10 mouse cellular contexts compared by ENCODE assay signal in genomic region chr14:28508288-28509258, GRCm38 (mm10). TPM values are rescaled to one million over a fixed set of nuclear protein-coding genes. Genes with fewer than 3 reads are reported as not detected.
DNase-seq lines count a peak whose midpoint lies in the region; ATAC-seq and TF ChIP-seq lines count a peak whose summit lies in the region.
"Had no signal": no experiment of that assay in that cellular context is flagged by ENCODE, and none has a peak within 500 bp of the region (broad histone marks: within the 10 kb centered on the region; RNA-seq: fewer than 3 reads in every experiment).

No protein-coding gene starts in this region.

- no peaks in the 10 kb centered on the region for H3K9me3 ChIP-seq in heart, embryonic 14.5 days (ENCODE audit: control insufficient read depth, low read length)
- H3K9me3 ChIP-seq in heart, postnatal 0 days (replicated peaks; ENCODE audit: control insufficient read depth, low read length), result no peaks in the 10 kb centered on the region
- no peaks in the 10 kb centered on the region for H3K9me3 ChIP-seq in midbrain, embryonic 14.5 days (ENCODE audit: control insufficient read depth, low read length)
- H3K9me3 ChIP-seq: megakaryocyte, embryonic 14.5 days had no signal

- intact Hi-C loops in heart, adult 2 months (cut with DNase I), result loop anchor here (5.0 kb wide), 4 partner anchors 206 to 584 kb away; no protein-coding TSS in a partner anchor

- peak overlapping the region; percentile 50 to 82 for H3K4me3 ChIP-seq in heart, embryonic 14.5 days (ENCODE audit: control insufficient read depth in 1 of 2, insufficient read depth in 1 of 2, low read depth in 1 of 2, low read length in 2 of 2)
- H3K4me3 ChIP-seq in heart, adult 2 months, result no peak overlapping the region
- H3K4me3 ChIP-seq in brown adipose tissue, adult 24 weeks (ENCODE audit: insufficient read depth, low read depth, low read length), result peak overlapping the region; percentile 32; the same call in 1 of the 2 replicates
- H3K4me3 ChIP-seq in heart, postnatal 0 days (ENCODE audit: low read depth, low read length), result peak overlapping the region; percentile 56
- H3K4me3 ChIP-seq in midbrain, embryonic 14.5 days (replicated peaks; ENCODE audit: low read depth, low read length), result peak overlapping the region; percentile 57
- H3K4me3 ChIP-seq: megakaryocyte, embryonic 14.5 days had no signal

- WGBS in heart, embryonic 14.5 days, result 20% methylated on average over 27 of the region's 27 CpGs
- WGBS in heart, adult 2 months, result 54% methylated on average over 27 of the region's 27 CpGs
- 44% methylated on average over 27 of the region's 27 CpGs for WGBS in heart, postnatal 0 days
- 12% methylated on average over 27 of the region's 27 CpGs for WGBS in midbrain, embryonic 14.5 days

- no peak for DNase-seq in heart, adult 2 months
- DNase-seq in heart, postnatal 0 days (ENCODE audit: low spot score), result no peak
- peak; percentile 50 for DNase-seq in midbrain, embryonic 14.5 days
- DNase-seq in B cell, adult 2 months, result no peak
- DNase-seq in urinary bladder, adult 2 months (ENCODE audit: low spot score), result no peak
- DNase-seq in layer of hippocampus, postnatal 25 days (ENCODE audit: extremely low spot score in 1 of 2, low spot score in 1 of 2), result no peak

- H3K27ac ChIP-seq in heart, embryonic 14.5 days (replicated peaks in 1 of 2; ENCODE audit: control insufficient read depth in 1 of 2, insufficient read depth in 1 of 2, low read depth in 2 of 2, low read length in 2 of 2), result no peak overlapping the region
- H3K27ac ChIP-seq in heart, adult 2 months, result no peak overlapping the region
- no peak overlapping the region for H3K27ac ChIP-seq in brown adipose tissue, adult 24 weeks (replicated peaks; ENCODE audit: low read depth, low read length)
- no peak overlapping the region for H3K27ac ChIP-seq in heart, postnatal 0 days (ENCODE audit: low read depth)
- H3K27ac ChIP-seq in midbrain, embryonic 14.5 days (replicated peaks; ENCODE audit: low read depth, low read length), result 0 out of 2 replicates have a peak overlapping the region, but pooled peaks have one; percentile 4

- peak overlapping the region; percentile 93 for H3K9ac ChIP-seq in heart, embryonic 14.5 days (ENCODE audit: low read length)
- H3K9ac ChIP-seq in heart, adult 2 months (ENCODE audit: low read depth, low read length), result no peak overlapping the region
- H3K9ac ChIP-seq in heart, postnatal 0 days (replicated peaks; ENCODE audit: low read depth, low read length), result no peak overlapping the region
- peak overlapping the region; percentile 46 for H3K9ac ChIP-seq in midbrain, embryonic 14.5 days (replicated peaks; ENCODE audit: low read length)

- peaks cover 13% of the 10 kb centered on the region for H3K27me3 ChIP-seq in heart, embryonic 14.5 days (ENCODE audit: control insufficient read depth, insufficient read depth, low read length)
- H3K27me3 ChIP-seq in heart, adult 2 months (ENCODE audit: control insufficient read depth, insufficient read depth, low read length), result peaks cover under 1% of the 10 kb centered on the region
- peaks cover 74% of the 10 kb centered on the region for H3K27me3 ChIP-seq in heart, postnatal 0 days (ENCODE audit: control insufficient read depth, insufficient read depth, low read length)
- peaks cover 63% of the 10 kb centered on the region for H3K27me3 ChIP-seq in midbrain, embryonic 14.5 days (ENCODE audit: control insufficient read depth, insufficient read depth, low read length)

- H3K79me2 ChIP-seq in heart, adult 2 months (replicated peaks; ENCODE audit: control insufficient read depth, insufficient read depth, low read length), result no peaks in the 10 kb centered on the region

- peaks cover 13 to 28% of the 10 kb centered on the region in 2 experiments; a peak in 3 of 4 replicates for H3K4me1 ChIP-seq in heart, embryonic 14.5 days (ENCODE audit: control insufficient read depth in 2 of 2, insufficient read depth in 2 of 2, low read length in 2 of 2)
- no peaks in the 10 kb centered on the region; the same call in 1 of the 2 replicates for H3K4me1 ChIP-seq in heart, adult 2 months (ENCODE audit: control insufficient read depth, insufficient read depth, low read length)
- no peaks in the 10 kb centered on the region for H3K4me1 ChIP-seq in brown adipose tissue, adult 24 weeks (ENCODE audit: control insufficient read depth, insufficient read depth, insufficient read length, low read length)
- peaks cover 8% of the 10 kb centered on the region; the same call in 1 of the 2 replicates for H3K4me1 ChIP-seq in heart, postnatal 0 days (ENCODE audit: control insufficient read depth, insufficient read depth)
- peaks cover 40% of the 10 kb centered on the region for H3K4me1 ChIP-seq in midbrain, embryonic 14.5 days (ENCODE audit: control insufficient read depth, insufficient read depth, low read length)

- H3K36me3 ChIP-seq in heart, embryonic 14.5 days (ENCODE audit: control insufficient read depth, insufficient read depth, low read length), result peaks cover 16% of the 10 kb centered on the region
- no peaks in the 10 kb centered on the region for H3K36me3 ChIP-seq in heart, adult 2 months (ENCODE audit: control insufficient read depth, insufficient read depth, low read length)
- H3K36me3 ChIP-seq in heart, postnatal 0 days (replicated peaks; ENCODE audit: control insufficient read depth, insufficient read depth, low read length), result no peaks in the 10 kb centered on the region; the same call in 1 of the 2 replicates
- no peaks in the 10 kb centered on the region for H3K36me3 ChIP-seq in midbrain, embryonic 14.5 days (ENCODE audit: control insufficient read depth, insufficient read depth, low read length)

- no peak for ATAC-seq in heart, embryonic 14.5 days (ENCODE audit: insufficient number of reproducible peaks, insufficient read depth, low FRiP score, low read depth)
- ATAC-seq in heart, postnatal 0 days (ENCODE audit: insufficient read depth, low read depth), result no peak
- ATAC-seq in midbrain, embryonic 14.5 days (ENCODE audit: low FRiP score, low TSS enrichment), result no peak
- ATAC-seq: CD4-positive, CD25-positive, alpha-beta regulatory T cell, adult 4 months had no signal

- no peak for TF ChIP-seq POLR2A in heart, adult 2 months (IDR thresholded peaks at IDR 0.05; ENCODE audit: insufficient read depth, low read depth, low read length)

- no peak for TF ChIP-seq CTCF in heart, adult 2 months (IDR thresholded peaks at IDR 0.05)
- TF ChIP-seq CTCF in heart, postnatal 0 days (IDR thresholded peaks at IDR 0.05; ENCODE audit: low read depth), result no peak

- TF ChIP-seq EP300 in heart, adult 2 months (IDR thresholded peaks at IDR 0.05; ENCODE audit: insufficient read depth, low read depth, low read length), result no peak
- no peak for TF ChIP-seq EP300 in heart, postnatal 0 days (IDR thresholded peaks at IDR 0.05; ENCODE audit: low read depth)

- H3K4me2 ChIP-seq in heart, embryonic 14.5 days (ENCODE audit: low read length), result peak overlapping the region; percentile 97
- peak overlapping the region; percentile 87 for H3K4me2 ChIP-seq in heart, postnatal 0 days (ENCODE audit: low read depth, low read length)
- H3K4me2 ChIP-seq in midbrain, embryonic 14.5 days (ENCODE audit: low read length), result peak overlapping the region; percentile 94

RNA-seq across cellular contexts. Expression of gene Wnt5a, which starts 4.0 kb away (rescaled TPM):
- polyA plus RNA-seq in heart, embryonic 14.5 days (2014; fragmentation: Nextera tagmentation; extraction: Ambion mirVana), result 15.3 and 17.7 TPM in 2 replicates
- 10 to 100 TPM; 13.8 to 15.5 TPM for total RNA-seq in heart, adult 2 months (2021)
- polyA plus RNA-seq in heart, adult 2 months (2012; rRNA removed), result 5.0 and 9.7 TPM in 2 replicates
- polyA plus RNA-seq in brown adipose tissue, adult 24 weeks (2012; ENCODE audit: insufficient read depth, insufficient read length, missing spikeins), result 6.4 and 10.7 TPM in 2 replicates
- 3.3 and 4.2 TPM in 2 replicates for total RNA-seq in heart, postnatal 0 days (2014; rRNA removed; ENCODE audit: low replicate concordance)
- 3.9 and 4.3 TPM in 2 replicates for polyA plus RNA-seq in heart, postnatal 0 days (2015; fragmentation: Nextera tagmentation; extraction: Ambion mirVana)
- 12.1 and 17.3 TPM in 2 replicates for polyA plus RNA-seq in midbrain, embryonic 14.5 days (2014; fragmentation: Nextera tagmentation; extraction: Ambion mirVana)
- 64.0 and 69.0 TPM in 2 replicates for polyA plus RNA-seq in urinary bladder, adult 2 months (2012; rRNA removed)
- total RNA-seq in layer of hippocampus, postnatal 25 days (2021), result 10 to 100 TPM in 1 of 2 experiments, 1 to 10 TPM in 1; 9.2 to 14.4 TPM
- polyA plus RNA-seq: CD4-positive, CD25-positive, alpha-beta regulatory T cell, adult 4 months had no signal

Comparison
In these comparisons a context has a peak if more than half of its experiments do, and no peak if none do; other contexts are left out.
1. H3K9ac ChIP-seq: peak in heart, embryonic 14.5 days (single experiment) and midbrain, embryonic 14.5 days (single experiment); none in heart, adult 2 months (single experiment) and heart, postnatal 0 days (single experiment).
2. Peak in every context shown above with its lines, with median percentiles within 50 percentile points of each other: H3K4me2 ChIP-seq.